Mouse (Mus musculus): ENCODE measurements around the gene Olfr316. TPM values are rescaled to one million over a fixed set of nuclear protein-coding genes. Genes with fewer than 3 reads are reported as not detected.

Gene Olfr316
- total and polyA plus RNA-seq, 3 experiments: not detected

DNA sequence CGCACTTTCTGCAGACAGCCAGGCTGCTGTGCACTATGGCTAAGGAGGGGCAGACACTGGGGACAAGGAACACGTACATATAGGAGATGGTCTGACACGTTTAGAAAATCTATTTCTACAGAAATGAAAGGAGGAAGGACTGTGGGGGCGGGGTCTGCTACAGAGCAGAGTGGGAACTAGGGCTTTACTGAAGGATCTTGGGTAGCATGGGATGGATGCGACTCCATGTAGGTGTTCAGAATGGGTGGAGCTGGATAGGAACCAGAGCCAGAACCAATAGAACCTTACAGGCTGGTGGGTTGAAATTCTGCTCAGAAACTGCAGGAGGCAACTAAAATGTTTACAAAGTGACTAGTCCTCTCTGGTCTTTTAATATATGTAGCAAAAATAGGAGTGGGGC is 47.2 kb downstream of the Olfr316 start:
- H3K27me3 ChIP-seq (ENCODE audit: control insufficient read depth in 1 of 2, insufficient read depth in 2 of 2, low read length in 2 of 2): peaks cover 4 to 6% of the 10 kb centered on the region in 2 experiments
- no peaks in the 10 kb centered on the region for H3K9me3 ChIP-seq (replicated peaks; ENCODE audit: insufficient read depth, low read length)
- H3K9ac ChIP-seq (ENCODE audit: control insufficient read depth, low read depth, low read length, poor library complexity, severe bottlenecking): no peak overlapping the region
- H3K4me3 ChIP-seq (ENCODE audit: control insufficient read depth in 1 of 2, insufficient read depth in 1 of 2, low read depth in 2 of 2, low read length in 2 of 2): no peak overlapping the region
- no peaks in the 10 kb centered on the region for H3K4me1 ChIP-seq (ENCODE audit: control insufficient read depth in 1 of 2, insufficient read depth in 2 of 2, low read length in 2 of 2)
- no peak for TF ChIP-seq EP300 (IDR thresholded peaks at IDR 0.05; ENCODE audit: low read depth in 1 of 2, low read length in 2 of 2)
- TF ChIP-seq ETS1 (IDR thresholded peaks at IDR 0.05; ENCODE audit: low read depth, low read length): no peak
- no peak for TF ChIP-seq JUND (IDR thresholded peaks at IDR 0.05; ENCODE audit: low read depth, low read length)
- TF ChIP-seq ZNF384 (IDR thresholded peaks at IDR 0.05; ENCODE audit: low read depth, low read length): no peak
- no peak for TF ChIP-seq MEF2A (IDR thresholded peaks at IDR 0.05; ENCODE audit: extremely low read depth, insufficient replicate concordance, low read depth, low read length, poor library complexity, severe bottlenecking)
- TF ChIP-seq TBP (IDR thresholded peaks at IDR 0.05; ENCODE audit: low read depth, low read length): no peak
- TF ChIP-seq ELF1 (IDR thresholded peaks at IDR 0.05; ENCODE audit: low read depth, low read length): no peak
- no peak for TF ChIP-seq POLR2AphosphoS2 (IDR thresholded peaks at IDR 0.05; ENCODE audit: low read length)
- TF ChIP-seq E2F4 (IDR thresholded peaks at IDR 0.05; ENCODE audit: borderline replicate concordance, low read depth, low read length): no peak
- TF ChIP-seq MAX (IDR thresholded peaks at IDR 0.05; ENCODE audit: low read length): no peak
- TF ChIP-seq USF2 (IDR thresholded peaks at IDR 0.05; ENCODE audit: borderline replicate concordance in 1 of 2, insufficient read depth in 1 of 2, low read depth in 1 of 2, low read length in 2 of 2): no peak
- no peak for TF ChIP-seq SIN3A (IDR thresholded peaks at IDR 0.05; ENCODE audit: low read length)
- TF ChIP-seq MAZ (IDR thresholded peaks at IDR 0.05; ENCODE audit: low read depth, low read length): no peak
- no peak for TF ChIP-seq TAL1 (IDR thresholded peaks at IDR 0.05; ENCODE audit: low read length)
- no peak for TF ChIP-seq POLR2A (IDR thresholded peaks at IDR 0.05; ENCODE audit: control insufficient read depth in 1 of 2, insufficient read depth in 1 of 2, low read depth in 1 of 2, low read length in 2 of 2, poor library complexity in 1 of 2)
- no peak for TF ChIP-seq SMC3 (IDR thresholded peaks at IDR 0.05; ENCODE audit: low read depth, low read length)
- no peak for TF ChIP-seq ZC3H11A (IDR thresholded peaks at IDR 0.05; ENCODE audit: low read depth, low read length)
- no peaks in the 10 kb centered on the region for H3K36me3 ChIP-seq (ENCODE audit: control insufficient read depth in 1 of 2, insufficient read depth in 2 of 2, low read length in 2 of 2)
- H3K79me2 ChIP-seq (ENCODE audit: control insufficient read depth, insufficient read depth, low read length, poor library complexity): no peaks in the 10 kb centered on the region
- no peak overlapping the region for H3K27ac ChIP-seq (ENCODE audit: control insufficient read depth, low read depth, low read length)
- DNase-seq (ENCODE audit: low read depth, low spot score): no peak

DNA sequence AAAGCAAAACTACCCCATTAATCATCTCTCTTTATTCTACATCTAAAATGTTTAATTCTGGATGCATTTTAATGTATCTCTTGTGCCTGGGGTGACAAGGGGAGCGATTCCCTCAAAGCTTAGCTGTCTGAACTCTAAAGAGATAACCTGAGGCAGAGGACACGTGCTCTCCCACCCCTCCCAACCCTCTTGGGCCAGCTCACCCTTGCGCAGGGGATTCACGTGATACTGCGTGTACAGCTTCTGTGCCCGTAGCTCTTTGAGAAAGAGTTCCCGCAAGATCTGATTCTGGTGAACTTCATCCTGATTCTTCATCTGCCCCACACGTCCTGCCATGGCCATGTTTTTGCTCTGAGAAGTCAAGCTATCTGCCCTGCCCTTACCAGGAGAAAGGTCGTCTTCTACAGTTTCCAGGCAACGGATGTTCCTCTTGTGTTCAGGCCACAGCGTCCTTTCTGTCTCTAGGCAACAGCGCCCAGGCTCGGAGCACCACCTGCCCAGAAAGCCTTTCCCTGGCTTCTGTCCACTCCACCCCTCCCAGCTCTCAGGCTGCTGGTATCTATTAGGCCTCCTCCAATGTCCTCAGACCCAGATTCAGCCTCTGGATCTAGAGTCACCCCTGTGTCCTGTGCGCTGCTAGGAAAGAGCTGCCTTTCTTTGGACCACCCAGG is 49.2 kb downstream of the Olfr316 start, which contains the start of gene Fam183b:
TSS of gene Fam183b (minus strand) at position 403 of the 671 bp plus-strand sequence.
- H3K9me3 ChIP-seq (replicated peaks; ENCODE audit: insufficient read depth, low read length): no peaks in the 10 kb centered on the region
- H3K4me3 ChIP-seq (ENCODE audit: control insufficient read depth in 1 of 2, insufficient read depth in 1 of 2, low read depth in 2 of 2, low read length in 2 of 2): no peak within 1 kb of the TSS
- H3K27me3 ChIP-seq (ENCODE audit: control insufficient read depth in 1 of 2, insufficient read depth in 2 of 2, low read length in 2 of 2): peaks cover 4 to 6% of the 10 kb centered on the region in 2 experiments
- no peaks in the 10 kb centered on the region for H3K79me2 ChIP-seq (ENCODE audit: control insufficient read depth, insufficient read depth, low read length, poor library complexity)
- no peak within 1 kb of the TSS for H3K9ac ChIP-seq (ENCODE audit: control insufficient read depth, low read depth, low read length, poor library complexity, severe bottlenecking)
- no peaks in the 10 kb centered on the region for H3K36me3 ChIP-seq (ENCODE audit: control insufficient read depth in 1 of 2, insufficient read depth in 2 of 2, low read length in 2 of 2)
- no peaks in the 10 kb centered on the region for H3K4me1 ChIP-seq (ENCODE audit: control insufficient read depth in 1 of 2, insufficient read depth in 2 of 2, low read length in 2 of 2)
- H3K27ac ChIP-seq (ENCODE audit: control insufficient read depth, low read depth, low read length): no peak within 1 kb of the TSS
- TF ChIP-seq USF1 (IDR thresholded peaks at IDR 0.05; ENCODE audit: low read depth, low read length) (no peak), HCFC1 (IDR thresholded peaks at IDR 0.05; ENCODE audit: low read depth, low read length) (no peak)
- no peak for DNase-seq (ENCODE audit: low read depth, low spot score)

Measured in MEL (cell line).